Mouse (Mus musculus) frontal cortex, adult (tissue): ENCODE measurements around the gene Rpl31.

Experiments
- ATAC-seq: cut with Nextera tagmentation; 2 replicates; pipeline ENCODE4 v1.9.2; 2017; ENCODE audit warnings: mild to moderate bottlenecking, moderate library complexity, mixed read lengths; ENCODE audit not compliant: low TSS enrichment

Gene Rpl31

GRCm38 (mm10) chr1:39399228-39399627 lies 31.6 kb downstream of the Rpl31 start:
- no peak for ATAC-seq

GRCm38 (mm10) chr1:39400173-39400572 lies 32.5 kb downstream of the Rpl31 start:
- ATAC-seq = no peak

GRCm38 (mm10) chr1:39407108-39407507 lies 39.5 kb downstream of the Rpl31 start:
- ATAC-seq = no peak

- ATAC-seq = no peak
Measured at GRCm38 (mm10) chr1:39408123-39408522, 40.5 kb downstream of the Rpl31 start.

- ATAC-seq = no peak
Measured at GRCm38 (mm10) chr1:39408668-39409067, 41.0 kb downstream of the Rpl31 start.

GRCm38 (mm10) chr1:39410085-39410821 lies 42.6 kb downstream of the Rpl31 start:
- no peak for ATAC-seq

- ATAC-seq = no peak
Measured at GRCm38 (mm10) chr1:39417817-39418216, 50.2 kb downstream of the Rpl31 start.

GRCm38 (mm10) chr1:39418852-39419251 lies 51.2 kb downstream of the Rpl31 start:
- ATAC-seq = no peak

- no peak for ATAC-seq
Measured at GRCm38 (mm10) chr1:39420987-39421386, 53.3 kb downstream of the Rpl31 start.
